Mouse (Mus musculus) brown adipose tissue, adult 24 weeks (tissue): ENCODE results near the gene Ndufb2. TPM values are rescaled to one million over a fixed set of nuclear protein-coding genes. Genes with fewer than 3 reads are reported as not detected.

Source experiments
- H3K27ac ChIP-seq: fragments of 200-500 bp; replicated peaks from 2 replicates; pipeline ENCODE4 v1.5.1; 2012; ENCODE audit warnings: low read depth, mild to moderate bottlenecking, low read length
- H3K4me1 ChIP-seq: fragments of 200-500 bp; 2 replicates; pipeline ENCODE4 v1.6.1; 2012; ENCODE audit warnings: low read length, mixed read lengths; ENCODE audit not compliant: control insufficient read depth, insufficient read depth, insufficient read length
- H3K4me3 ChIP-seq: fragments of 200-500 bp; 2 replicates; pipeline ENCODE4 v1.5.1; 2012; ENCODE audit warnings: low read depth, mild to moderate bottlenecking, low read length, moderate library complexity; ENCODE audit not compliant: insufficient read depth
- polyA plus RNA-seq: library from polyadenylated mRNA; stranded (reverse); fragments of >200 nt; gene quantifications from 2 replicates; pipeline ENCODE4 v1.2.4, GENCODE M21; 2012; ENCODE audit not compliant: missing spikeins, insufficient read depth, insufficient read length

Ndufb2 gene
- polyA plus RNA-seq, 1 experiment, result 819 TPM

DNA sequence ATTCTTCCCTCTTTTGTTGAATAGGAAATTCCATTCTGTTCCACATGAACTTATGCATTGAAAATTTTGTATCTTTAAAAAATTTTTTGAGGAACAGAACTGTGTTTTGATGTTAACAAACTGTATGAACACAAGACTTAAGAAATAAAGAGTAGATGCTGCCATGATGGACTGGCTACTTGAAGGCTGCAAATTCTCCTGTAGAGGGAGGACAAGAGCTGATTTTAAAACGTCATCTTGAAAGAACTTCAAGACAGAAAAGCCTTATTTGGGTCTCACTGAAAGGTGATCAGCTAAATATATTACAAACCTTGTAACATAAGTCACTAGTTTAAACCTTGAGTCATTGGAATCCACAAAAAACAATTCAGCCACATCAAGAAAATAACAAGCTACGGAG is 17.8 kb downstream of the Ndufb2 start:
- Histone ChIP-seq H3K4me3 (no peak overlapping the region), H3K4me1 (no peaks in the 10 kb centered on the region)

DNA sequence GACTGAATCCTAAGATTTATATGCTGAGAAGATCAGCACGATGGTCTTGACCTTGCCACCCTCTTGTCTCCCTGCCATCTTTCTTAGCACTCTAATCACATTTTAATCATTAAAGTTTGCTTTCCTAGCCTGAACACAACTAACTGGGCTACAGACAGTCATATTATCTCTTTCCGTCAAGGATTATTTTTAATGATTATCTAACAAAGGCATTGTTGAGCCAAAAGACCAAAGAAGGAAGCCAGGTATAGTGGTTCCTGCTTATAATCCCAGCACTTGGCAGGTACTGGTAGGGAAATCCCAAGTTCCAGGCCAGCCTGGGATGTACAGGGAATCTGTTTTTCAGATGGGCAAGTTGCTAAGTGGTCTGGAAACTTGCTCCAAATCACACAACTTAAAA is 18.9 kb downstream of the Ndufb2 start:
- H3K4me1 ChIP-seq, result no peaks in the 10 kb centered on the region
- H3K4me3 ChIP-seq, result no peak overlapping the region
- no peak overlapping the region for H3K27ac ChIP-seq

More for the DNA sequence above, 17.8 kb downstream of the Ndufb2 start:
- H3K27ac ChIP-seq, result no peak overlapping the region

Other genes with a start within 250 kb of the Ndufb2 start
- gene Slc37a3, start 214.9 kb upstream of the Ndufb2 start, polyA plus RNA-seq, result 7.4 and 11.0 TPM in 2 replicates
- not detected in 2 replicates for gene Rab19, start 211.4 kb upstream of the Ndufb2 start, polyA plus RNA-seq
- gene Mkrn1, start 172.1 kb upstream of the Ndufb2 start, polyA plus RNA-seq, result 19.3 and 32.6 TPM in 2 replicates
- gene Dennd2a, start 34.7 kb upstream of the Ndufb2 start, polyA plus RNA-seq, result 1.7 and 2.8 TPM in 2 replicates
- gene Adck2, start 18.7 kb upstream of the Ndufb2 start, polyA plus RNA-seq, result 10.4 and 12.6 TPM in 2 replicates
- not detected in 2 replicates for gene Gm42420, start 6.8 kb upstream of the Ndufb2 start, polyA plus RNA-seq
- 5.0 and 10.7 TPM in 2 replicates for gene Braf, start 132.9 kb downstream of the Ndufb2 start, polyA plus RNA-seq
- gene Mrps33, start 218.4 kb downstream of the Ndufb2 start, polyA plus RNA-seq, result 263 and 327 TPM in 2 replicates